Mouse (Mus musculus) right cerebral cortex, postnatal 10 days (tissue): Measurements from ENCODE around the gene Sowaha.

Source experiments
- DNase-seq, 2 experiments: peaks; one replicate each; pipeline ENCODE4 v3.0.0; 2021; ENCODE audit warnings: low spot score in 2 of 2

The Sowaha gene

DNA sequence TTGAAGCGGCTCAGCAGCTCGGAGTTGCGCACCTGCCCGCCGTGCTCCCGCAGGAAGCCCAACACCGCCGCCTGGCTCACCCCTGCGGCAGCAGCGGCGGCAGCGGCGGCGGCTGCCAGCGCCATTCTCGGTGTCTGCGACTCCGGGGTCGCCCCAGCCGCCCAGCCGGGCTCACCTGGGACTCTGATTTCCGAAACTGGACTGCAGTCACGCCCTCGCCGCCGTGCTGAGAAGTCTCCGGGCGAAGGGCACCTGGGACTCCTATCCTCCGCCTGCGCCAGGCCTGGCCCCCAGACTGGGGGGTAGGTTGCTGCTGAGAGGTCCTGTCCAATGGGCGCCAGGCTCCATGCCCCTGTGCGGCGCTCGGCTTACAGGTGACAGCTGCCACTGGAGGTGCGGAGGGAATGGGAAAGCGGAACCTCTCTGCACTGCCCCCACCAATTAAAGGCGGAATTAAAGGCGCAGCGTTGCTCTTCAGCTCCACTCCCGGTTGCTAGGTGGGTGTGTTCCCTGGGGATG lies at the start of gene Sowaha, which contains the start of gene Gm9945:
Gene Sowaha (minus strand): TSS at position 492 of the 519 bp plus-strand sequence.
Gene Gm9945 (plus strand): TSS at position 384 of the 519 bp plus-strand sequence.
- peak; percentile 75 to 80 for DNase-seq

DNA sequence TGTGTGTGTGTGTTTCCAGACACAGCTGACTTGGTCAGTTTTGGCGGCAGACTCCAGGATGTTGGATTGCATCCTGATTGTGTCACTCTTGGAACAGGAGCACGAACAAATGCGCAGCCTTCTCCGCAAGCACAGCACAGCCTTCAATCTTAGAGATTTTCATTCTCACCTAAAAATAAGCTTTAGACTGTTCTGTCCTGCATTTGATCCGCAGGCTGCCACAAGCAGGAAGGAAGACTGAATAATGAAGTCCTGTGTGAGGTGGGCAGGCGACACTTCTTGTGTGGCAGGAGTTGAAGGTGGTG lies 49.1 kb upstream of the Sowaha start:
- peak; percentile 67 to 71 for DNase-seq

DNA sequence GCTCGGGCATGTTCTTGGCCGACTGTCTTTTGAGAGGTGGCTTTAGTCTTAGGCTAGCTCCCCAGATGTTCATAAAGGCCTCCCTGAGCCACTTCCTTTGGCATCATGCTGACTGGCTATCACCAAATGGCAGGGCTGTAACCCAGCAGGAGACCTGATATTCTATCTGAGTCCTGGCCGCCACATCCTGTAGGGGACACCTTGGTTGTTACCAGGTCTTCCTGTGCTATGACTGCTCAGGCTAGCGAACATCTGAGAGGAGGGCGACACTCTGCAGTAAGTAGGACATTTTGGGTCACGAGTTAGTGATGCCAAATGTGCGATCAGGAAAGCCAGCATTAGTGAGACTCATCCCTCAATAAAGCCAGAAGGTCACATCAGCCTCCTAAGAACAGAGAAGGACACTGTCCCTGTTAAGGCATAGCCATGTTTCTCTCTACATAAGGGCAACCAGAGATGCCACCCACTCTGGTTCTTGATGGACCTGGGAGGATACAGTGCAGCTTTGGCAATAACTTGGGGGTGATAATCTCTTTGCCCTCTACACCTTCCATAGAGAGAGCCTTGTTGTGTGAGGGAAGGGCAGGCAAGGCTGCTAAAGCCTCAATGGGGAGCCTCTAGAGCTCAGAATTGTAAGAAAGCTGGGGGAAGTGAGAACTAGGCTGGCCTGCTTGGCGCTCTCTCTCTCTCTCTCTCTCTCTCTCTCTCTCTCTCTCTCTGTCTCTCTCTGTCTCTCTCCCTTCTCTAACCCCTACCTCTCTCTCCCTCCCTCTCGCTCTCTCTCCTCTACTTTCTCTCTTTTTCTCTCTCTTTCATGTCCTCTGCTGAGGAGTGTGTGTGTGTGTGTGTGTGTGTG lies 48.6 kb upstream of the Sowaha start:
- DNase-seq: no peak

DNA sequence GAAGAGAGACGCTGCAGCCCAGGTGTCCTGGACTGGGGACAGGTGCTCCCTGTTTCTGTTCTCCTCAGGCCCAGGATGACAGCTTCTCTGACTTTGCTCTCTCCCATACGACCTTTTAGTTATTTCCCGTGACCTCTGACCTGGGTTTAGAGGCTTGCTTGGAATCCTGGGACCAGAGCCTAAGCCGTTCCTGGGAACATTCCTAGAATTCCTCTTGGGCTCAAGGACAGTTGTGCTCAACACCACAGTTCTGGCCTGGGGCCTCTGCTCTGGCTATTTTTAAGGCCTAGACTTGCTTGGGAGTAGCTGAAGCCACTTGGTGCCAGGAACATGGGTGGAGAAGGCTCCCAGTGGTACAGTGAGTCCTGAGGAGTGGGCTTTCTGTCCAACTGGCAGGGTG lies 45.4 kb upstream of the Sowaha start:
- no peak for DNase-seq

DNA sequence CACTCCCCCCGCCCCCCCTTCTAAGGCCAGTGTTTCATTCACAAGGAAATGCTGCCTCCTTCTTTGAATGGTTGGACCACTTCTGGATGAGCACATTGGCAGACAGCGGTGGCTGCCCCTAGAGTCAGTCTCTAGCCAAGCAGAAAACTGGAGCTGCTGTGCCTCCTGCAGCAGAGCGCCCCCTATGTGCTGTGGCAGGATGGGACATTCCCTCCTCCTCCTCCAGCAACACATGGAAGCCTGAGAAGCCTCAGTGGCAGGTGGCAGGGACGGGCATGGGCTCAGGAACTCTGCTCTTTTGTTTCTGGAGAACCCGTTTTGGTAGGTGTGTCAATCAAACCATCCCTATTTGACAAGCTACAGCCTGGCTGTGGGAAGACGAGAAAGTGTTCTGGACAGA lies 44.8 kb upstream of the Sowaha start:
- no peak for DNase-seq

DNA sequence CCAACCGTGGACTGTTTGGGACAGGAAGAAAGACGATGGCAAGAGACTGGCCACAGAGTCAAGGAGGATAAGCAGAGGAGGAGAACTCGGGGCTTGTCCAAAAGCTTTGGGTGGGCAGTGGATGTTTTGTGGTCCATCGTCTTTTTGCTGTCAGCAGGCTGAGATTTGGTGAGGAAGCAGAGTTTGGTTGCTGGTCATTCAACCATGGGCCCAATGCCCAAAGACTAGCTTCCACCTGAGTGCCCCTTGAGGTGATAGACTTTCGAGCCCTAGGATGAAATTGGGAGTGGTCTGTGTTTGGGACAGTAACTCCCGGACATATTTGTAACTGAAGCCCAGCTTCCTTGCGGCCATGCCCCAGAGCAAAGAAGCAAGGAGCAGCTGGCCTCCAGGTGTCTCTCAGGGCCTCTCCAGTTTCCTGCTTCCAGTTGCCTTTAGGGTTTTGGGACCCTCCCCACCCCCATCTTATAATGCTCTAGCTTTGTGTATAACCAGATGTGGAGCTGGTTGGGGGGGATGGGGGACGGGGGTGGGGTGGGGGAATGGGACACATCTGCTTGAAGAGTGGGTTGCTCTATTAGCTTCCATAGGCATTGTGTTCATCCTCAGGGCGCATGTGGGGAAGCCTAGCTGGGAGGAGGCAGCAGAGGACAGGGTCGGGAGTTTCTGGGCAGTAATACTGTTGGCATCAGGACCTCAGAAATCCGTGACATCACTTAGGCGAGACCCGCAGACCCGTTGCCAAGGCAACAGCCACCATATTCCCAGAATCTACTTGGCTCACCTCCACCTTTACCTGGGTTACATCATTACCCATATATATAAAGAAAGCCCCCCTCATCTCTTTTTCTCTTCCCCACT lies 43.7 kb upstream of the Sowaha start:
- DNase-seq: no peak

DNA sequence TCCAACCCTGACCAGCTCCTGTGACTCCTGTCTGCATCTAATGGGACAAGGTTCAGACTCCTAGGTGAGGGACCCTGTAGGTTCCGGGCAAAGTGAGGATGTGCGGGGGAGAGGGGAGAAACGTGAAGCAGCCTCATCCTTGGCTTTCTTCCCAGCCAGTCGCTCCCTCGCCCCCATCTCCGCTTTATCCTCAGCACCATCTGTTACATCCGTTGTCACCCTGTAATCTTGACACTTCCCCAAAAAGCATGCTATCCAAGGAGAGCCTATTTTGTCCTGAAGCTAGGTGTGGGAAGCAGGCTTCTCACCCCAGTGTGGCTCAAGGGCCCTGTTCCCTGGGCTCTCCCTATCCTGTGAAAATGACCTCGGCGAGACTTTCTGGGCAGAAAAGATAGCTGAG lies 42.9 kb upstream of the Sowaha start:
- DNase-seq: peak; percentile 73 to 86

DNA sequence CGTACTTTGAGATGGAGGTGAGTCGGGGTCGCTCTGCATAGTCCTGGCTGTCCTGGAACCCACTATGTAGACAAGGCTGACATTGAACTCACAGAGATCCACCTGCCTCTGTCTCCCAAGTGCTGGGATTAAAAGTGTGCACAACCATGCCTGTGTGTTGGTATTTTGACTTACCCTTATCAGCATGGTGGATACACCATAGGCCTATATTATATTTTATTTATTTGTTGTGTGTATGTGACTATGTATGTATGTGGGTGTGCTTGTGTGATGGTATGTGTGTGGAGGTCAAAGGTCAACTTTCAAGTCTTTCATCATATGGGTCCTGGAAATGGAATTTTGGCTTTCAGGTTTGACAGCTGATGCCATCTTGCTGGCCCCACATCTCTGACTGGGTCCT lies 42.3 kb upstream of the Sowaha start:
- no peak for DNase-seq

DNA sequence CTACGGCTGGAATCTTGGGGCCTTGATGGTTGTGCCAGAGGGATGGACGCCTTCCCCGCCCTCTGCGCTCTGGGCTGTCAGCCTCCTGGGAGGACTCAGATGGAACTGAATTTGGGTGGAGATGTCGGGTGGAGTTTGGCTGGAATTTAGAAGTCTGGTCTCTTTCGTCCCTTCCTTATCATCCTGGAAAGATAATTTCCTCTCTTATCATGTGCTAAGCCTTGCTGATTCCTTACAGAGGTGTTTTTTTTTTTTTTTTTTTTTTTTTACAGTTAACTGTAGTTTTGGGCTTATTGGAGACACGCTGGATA lies 41.7 kb upstream of the Sowaha start:
- no peak for DNase-seq

DNA sequence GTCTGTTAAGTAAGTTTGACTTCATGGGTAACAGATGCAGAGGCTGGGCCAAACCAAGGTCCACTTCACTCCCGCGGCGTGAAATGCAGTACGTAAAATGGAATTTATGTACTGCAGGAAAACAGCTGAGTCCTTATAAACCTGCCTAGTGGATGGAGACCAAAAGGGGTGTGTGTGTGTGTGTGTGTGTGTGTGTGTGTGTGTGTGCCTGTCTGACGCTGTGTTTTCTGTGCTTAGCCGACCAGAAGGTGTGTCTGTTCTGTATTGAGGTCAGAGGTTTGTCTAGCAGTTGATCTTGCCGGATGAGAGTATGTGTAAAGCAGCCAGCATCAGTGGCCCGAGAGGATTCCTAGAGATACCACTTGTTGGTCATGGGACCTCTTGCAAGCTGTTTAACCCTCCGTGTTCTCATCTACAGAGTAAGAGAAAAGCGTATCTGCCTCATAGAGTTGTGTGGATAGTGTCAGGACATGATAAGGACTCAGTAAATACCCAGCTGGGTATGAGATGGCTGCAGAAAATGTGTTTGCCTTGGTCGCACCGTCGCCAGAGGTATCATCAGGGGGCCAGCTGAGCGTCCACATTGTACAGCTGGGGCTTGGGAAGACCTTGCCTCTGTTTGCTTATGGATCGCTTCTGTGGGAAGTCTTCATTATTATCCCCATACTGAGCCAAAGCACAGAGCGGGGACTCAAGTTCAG lies 41.2 kb upstream of the Sowaha start:
- peak in 1 of 2 experiments; percentile 62 for DNase-seq

DNA sequence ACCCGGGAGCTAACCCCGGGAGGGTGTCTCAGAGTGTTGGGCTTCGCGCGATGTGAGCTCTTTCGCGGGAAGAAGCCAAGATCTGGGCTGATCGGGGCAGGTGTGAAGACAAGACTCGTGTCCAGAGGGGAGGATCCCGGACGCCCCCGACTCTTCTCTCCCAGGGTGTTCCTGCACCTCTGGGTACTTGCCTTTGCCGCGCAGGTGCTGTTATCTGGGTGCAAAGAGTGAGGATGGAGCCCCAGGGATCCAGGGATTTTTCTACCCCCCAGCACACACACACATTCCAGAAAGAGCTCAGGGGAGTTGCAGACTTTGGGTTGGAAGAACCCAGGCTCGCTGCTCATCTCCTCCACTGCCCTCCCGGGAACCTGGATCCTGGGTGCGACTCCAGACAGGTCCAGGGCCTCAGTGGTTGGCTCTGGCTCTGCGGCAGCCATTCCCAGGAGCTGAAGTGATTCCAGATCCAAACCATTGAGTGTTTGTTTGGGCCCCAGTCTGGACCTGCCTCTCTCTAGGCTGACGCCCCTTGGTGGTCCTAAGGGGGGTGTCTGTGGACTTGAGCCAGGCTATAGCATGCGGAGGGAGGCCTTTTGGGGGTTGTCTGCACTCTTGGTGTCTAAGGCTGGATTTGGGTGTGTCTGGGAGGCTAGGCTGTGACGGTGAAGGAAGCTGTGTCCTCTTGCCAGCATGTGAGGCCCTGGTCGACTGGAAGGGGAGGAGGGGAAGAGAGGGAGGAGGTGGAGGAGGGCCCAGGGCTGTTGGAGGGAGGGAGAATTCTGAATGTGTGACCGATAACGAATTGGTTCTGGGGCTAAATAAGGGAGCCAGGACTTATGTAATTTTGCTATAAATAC lies 40.3 kb upstream of the Sowaha start:
- DNase-seq: peak; percentile 82 to 86

DNA sequence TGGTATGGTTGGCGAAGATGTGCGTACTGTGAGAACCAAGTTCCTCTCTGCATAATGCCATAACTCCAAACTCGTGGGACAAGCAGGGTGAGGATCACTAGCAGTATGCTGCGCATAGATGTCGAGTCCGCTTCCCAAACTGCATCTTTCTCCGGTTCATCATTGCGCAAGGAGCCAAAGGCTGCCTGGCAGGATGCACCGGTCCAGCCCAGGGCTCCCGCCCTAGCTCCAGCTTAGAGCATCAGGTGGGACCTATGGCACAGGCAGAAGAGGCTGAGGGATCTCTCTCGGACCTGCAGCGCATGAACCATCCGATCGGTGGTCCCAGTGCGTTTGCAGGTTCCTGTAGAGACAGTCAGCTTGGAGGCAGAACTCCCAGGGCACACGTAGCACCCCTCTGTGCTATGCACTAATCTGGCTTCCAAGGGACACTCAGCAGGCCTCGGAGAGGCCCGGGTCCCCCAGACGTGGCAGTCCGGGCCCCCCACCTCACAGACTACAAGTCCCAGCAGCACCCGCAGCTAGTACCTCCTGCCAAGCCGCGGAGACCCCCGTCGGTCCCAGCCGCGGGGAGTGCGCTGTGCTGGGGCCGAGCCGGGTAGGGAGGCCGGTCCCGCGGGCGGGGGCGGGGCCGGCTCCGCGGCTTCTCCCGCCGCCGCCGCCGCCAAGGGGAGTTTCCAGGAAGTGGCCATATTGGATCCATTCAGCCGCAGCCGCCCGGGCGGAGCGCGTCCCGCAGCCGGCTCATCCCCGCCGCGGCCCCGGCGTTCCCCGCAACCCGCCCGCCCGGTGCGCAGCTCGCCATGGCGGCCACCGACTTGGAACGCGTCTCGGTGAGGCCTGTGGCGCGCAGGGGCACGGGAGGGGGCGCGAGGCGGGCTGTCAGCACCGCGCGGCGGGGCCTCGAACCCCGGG lies 39.4 kb upstream of the Sowaha start, which contains the start of gene Sept8:
Gene Sept8 (plus strand): TSS at position 51 of the 915 bp plus-strand sequence.
- peak; percentile 81 to 84 for DNase-seq

DNA sequence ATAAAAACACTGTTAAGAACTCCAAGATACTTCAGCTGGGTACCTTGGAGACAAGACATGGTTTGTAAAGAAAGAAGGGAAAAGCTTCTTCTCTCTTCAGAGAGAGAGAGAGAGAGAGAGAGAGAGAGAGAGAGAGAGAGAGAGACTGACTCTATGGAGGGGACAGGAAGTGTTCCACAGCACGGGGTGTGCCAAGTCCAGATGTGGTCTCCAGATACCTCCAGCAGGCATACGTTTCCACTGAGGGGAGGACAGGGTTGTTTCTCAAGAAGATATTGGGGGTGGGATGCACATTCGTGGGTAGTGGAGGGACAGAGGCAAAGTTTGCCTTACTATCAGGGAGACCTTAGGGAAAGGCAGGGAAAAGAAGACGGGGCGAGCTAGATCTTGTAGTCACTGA lies 38.7 kb upstream of the Sowaha start:
- DNase-seq: no peak

DNA sequence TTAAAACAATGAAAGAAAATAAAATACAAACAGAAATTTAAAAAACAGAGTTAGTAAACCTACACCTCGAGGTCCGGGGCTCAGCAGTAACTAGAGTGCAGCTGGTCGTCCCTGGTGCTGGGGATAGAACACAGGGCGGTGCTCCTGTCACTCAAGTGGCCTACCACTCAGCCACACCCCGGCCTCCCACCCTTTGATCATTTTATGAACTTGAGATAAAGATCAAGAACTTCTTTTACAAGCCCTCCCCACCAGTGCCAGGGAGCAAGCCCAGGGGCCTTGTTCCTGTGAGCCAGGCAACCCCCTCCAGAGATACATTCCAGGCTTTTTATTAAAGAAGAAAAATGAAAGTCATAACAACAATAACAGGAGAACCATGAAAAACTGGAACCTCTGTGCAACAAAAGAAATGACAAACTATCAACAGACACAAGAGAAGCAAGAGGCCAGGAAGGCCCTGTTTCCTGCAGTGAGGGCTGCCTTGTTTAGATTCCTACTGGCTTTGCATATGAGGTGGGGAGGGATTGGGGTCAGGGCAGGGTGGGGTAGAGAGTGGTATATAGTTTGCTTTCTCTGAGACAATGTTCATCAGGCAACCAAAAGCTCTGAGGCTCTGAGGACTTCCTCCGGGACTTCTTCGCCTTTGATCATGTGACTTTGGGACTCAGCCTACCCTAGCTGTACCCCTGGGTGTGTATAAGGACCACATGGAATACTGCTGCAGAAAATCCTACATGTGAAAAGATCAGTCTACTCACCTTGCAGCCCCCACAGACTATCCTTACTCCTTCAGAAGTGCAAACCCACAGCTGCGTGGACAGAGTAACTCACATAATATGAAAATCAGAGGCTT lies 36.9 kb upstream of the Sowaha start:
- DNase-seq: no peak

DNA sequence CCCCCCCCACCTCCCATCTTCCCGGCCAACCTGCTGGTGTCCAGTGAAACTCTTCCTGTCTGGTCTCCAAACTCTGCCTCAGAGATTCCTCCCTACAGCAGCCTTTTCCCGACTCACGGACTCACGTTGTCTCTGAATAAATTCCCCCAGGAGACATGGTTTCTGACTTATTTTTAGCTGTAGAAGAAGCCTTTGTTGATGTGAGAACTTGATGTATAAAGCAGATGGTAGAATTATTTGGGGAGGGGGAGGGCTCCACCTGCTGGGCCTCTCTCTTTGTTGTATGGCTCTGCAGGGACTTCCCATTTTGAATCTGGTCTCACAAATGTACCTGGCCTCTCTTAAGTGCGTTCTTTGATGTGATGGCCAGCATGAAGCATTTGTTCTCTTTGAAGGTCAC lies 30.3 kb upstream of the Sowaha start:
- DNase-seq: no peak

DNA sequence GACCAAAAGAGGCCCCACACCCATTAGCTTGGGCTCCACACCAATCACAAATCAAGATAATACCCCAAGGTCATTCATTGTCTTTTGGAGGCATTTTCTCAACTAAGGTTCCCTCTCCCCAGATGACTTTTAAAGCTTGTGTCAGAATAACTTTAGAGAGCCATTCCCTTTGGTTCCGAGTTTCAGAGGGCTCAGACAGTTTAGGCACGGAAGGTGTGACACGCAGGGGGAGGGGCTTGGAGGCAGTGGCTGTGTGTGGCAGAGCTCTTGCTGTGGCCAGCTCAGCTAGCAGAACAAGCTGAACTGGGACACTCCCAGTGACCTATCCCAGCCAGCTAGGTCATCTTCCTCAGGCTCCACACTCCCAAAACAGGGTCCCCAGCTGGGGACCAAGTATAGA lies 28.5 kb upstream of the Sowaha start:
- DNase-seq: no peak

DNA sequence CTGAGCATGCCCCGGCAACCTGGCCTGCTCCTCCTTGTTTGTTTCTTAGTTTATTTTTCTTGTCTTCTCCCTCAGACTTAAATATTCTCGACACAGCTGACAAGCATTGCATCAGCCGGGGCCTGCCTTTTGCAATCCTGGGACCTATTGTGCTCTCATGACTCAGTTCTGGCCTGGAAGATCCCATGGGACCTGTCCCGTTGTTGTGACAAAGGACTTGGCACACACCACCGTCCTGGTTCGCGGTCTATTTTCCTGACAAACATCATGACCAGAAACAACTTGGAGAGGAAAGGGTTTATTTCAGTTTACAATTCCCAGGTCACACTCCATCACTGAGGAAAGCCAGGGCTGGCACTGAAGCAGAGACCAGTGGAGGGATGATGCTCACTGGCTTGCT lies 28.1 kb upstream of the Sowaha start:
- DNase-seq: no peak

DNA sequence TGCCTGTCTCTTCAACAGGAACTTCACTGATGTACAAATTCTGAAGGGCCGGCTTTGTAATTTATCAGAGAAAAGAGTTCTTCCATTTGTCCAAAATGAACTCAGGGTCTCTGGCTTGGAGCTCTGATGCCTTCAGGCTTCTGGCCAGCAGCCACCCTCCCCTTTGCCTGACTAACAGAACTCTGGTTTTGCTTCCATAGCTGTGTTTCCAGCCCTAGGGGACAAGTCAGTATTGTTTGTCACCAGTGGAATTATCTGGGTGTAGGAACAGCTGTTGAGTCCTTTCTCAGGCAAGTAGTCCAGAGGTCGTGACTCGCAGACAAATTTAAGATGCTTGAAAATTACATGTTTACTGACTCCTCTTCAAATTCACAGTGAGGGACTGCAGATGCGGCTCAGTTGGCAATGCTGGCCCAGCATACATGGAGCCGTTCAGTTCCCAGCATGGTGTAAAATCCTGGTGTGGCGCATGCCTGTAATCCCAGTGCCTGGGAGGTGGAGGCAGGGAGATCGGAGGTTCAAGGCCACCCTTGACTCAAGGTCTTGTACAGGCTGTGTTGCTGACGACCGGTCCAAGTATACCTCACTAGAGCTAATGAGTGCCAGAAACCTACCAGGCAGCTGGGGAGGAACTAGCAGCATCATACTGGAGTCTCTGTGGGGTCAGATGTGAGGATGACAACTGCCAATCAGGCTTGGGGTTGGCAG lies 27.2 kb upstream of the Sowaha start:
- no peak for DNase-seq
